Mouse (Mus musculus) left cerebral cortex, postnatal 4 days (tissue): ENCODE measurements at regions not wholly inside any gene's neighbourhood (a gene's known extent, or its start where the extent isn't known, plus 50 kb on each side); places are given as distances from the start of the nearest gene placed in this dataset.

Experiments used
- DNase-seq: peaks from one replicate; pipeline ENCODE4 v3.0.0-alpha.2; 2022
- intact Hi-C: fragments of 180-260 bp; cut with DNase I; formaldehyde crosslinking; loops from one replicate; pipeline ENCODE4 v1.15.1; 2025

DNA sequence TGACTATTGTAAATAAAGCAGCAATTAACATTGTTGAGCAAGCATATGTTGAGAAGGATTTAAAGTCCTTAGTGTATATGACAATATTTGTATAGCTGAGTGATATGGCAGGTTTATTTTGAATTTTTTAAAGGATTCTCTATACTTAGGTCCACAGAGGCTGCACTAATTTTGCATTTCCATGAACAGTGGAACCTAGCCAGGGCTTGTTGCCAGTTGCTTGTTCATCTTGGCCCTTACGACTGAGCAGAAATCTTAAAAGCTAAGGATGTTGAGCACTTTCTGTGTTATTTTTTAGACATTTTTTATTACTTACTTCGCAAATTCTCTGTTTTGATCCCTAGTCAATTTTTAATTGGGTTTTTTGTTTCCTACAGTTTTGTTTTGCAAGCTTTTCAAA, 417.8 kb downstream of the Cdh7 start:
- intact Hi-C loops, result no loop called here
- DNase-seq, result peak; percentile 72

GRCm38 (mm10) chr1:110447742-110448312, 465.6 kb downstream of the Cdh7 start:
- intact Hi-C loops, result no loop called here
- DNase-seq, result no peak

DNA sequence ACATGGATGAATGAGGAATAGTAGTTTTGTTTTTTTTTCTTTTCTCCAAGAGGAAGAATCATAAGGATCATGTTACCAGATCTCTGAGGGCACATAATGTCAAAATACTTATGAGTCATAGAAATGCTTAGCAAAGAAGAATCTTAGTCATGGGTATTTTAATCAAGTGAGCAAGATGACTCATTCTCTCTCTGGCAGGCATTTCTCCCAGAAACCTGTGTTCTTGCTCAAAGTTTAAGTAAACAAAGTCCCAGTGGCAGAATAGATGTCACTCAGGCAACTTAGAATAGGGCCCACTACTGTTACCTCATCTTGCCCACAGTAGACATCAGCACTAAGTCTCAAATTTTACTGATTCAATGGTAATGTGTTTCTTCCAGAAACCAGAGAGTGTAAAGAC, 493.9 kb downstream of the Cdh19 start:
- DNase-seq, result no peak
- intact Hi-C loops, result no loop called here

DNA sequence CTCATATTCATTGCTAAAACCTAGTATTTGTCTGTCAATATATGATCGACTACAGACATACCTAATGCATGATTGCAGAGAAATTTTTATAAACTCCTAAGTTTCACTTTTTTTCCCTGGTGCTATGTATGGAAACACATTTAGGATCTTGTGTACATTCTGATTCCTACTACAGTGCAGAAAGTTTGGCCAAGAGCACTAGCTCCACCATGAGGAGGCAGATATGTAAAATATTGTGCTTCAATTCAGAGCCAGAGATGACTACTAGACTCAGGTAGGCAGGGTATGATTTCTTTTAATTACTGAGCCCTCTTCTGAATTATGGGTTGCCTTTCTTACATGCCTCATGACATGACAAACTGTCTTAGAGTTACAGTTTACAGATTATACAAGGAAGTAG, 488.0 kb downstream of the Cdh19 start:
- intact Hi-C loops, result no loop called here
- no peak for DNase-seq
